Mouse (Mus musculus) 416B (cell line): ENCODE results near the gene Pspn.

Experiments used
- DNase-seq: peaks from one replicate; pipeline ENCODE4 v3.0.0; 2011; ENCODE audit warnings: low read depth

Pspn gene

GRCm38 (mm10) chr17:56996506-56996905 lies 3.3 kb downstream of the Pspn start:
- DNase-seq, result no peak

- no peak for DNase-seq
Measured at GRCm38 (mm10) chr17:56995046-56995445, 4.8 kb downstream of the Pspn start.

GRCm38 (mm10) chr17:56990966-56991365 lies 8.9 kb downstream of the Pspn start:
- DNase-seq, result peak; percentile 8

GRCm38 (mm10) chr17:56990115-56990746 lies 9.6 kb downstream of the Pspn start, which contains the start of gene Clpp:
TSS of gene Clpp (plus strand) at chr17:56990305.
- peak; percentile 98 for DNase-seq

GRCm38 (mm10) chr17:56989467-56990114 lies 10.2 kb downstream of the Pspn start:
- peak; percentile 94 for DNase-seq

GRCm38 (mm10) chr17:56988921-56989430 lies 10.8 kb downstream of the Pspn start:
- peak; percentile 31 for DNase-seq

GRCm38 (mm10) chr17:56988441-56988840 lies 11.4 kb downstream of the Pspn start:
- peak; percentile 17 for DNase-seq

- DNase-seq, result no peak
Measured at GRCm38 (mm10) chr17:56986105-56986805, 13.6 kb downstream of the Pspn start.

GRCm38 (mm10) chr17:56985656-56986055 lies 14.2 kb downstream of the Pspn start:
- DNase-seq, result no peak

GRCm38 (mm10) chr17:56984886-56985285 lies 14.9 kb downstream of the Pspn start:
- DNase-seq, result no peak

- no peak for DNase-seq
Measured at GRCm38 (mm10) chr17:56982013-56982412, 17.8 kb downstream of the Pspn start, which contains the start of gene Acer1. TSS of gene Acer1 (minus strand) at chr17:56982126.

GRCm38 (mm10) chr17:56981049-56981448 lies 18.8 kb downstream of the Pspn start:
- no peak for DNase-seq

- no peak for DNase-seq
Measured at GRCm38 (mm10) chr17:56979524-56979923, 20.3 kb downstream of the Pspn start.

GRCm38 (mm10) chr17:56976531-56977390 lies 23.1 kb downstream of the Pspn start:
- DNase-seq, result no peak

GRCm38 (mm10) chr17:56975391-56975790 lies 24.4 kb downstream of the Pspn start:
- DNase-seq, result no peak

GRCm38 (mm10) chr17:56974708-56975240 lies 25.0 kb downstream of the Pspn start:
- no peak for DNase-seq

GRCm38 (mm10) chr17:56973956-56974707 lies 25.7 kb downstream of the Pspn start:
- no peak for DNase-seq

GRCm38 (mm10) chr17:56970081-56970480 lies 29.7 kb downstream of the Pspn start:
- DNase-seq, result no peak

GRCm38 (mm10) chr17:56969321-56969720 lies 30.5 kb downstream of the Pspn start:
- no peak for DNase-seq

GRCm38 (mm10) chr17:56963646-56964045 lies 36.2 kb downstream of the Pspn start:
- no peak for DNase-seq
